Mouse (Mus musculus) MEL (cell line): ENCODE results near the gene Dscam. TPM values are rescaled to one million over a fixed set of nuclear protein-coding genes. Genes with fewer than 3 reads are reported as not detected.

Source experiments
- DNase-seq: peaks from one replicate; pipeline ENCODE4 v3.0.0; 2011; ENCODE audit warnings: low read depth, low spot score
- H3K27ac ChIP-seq: 2 replicates; pipeline ENCODE4 v1.5.1; 2012; ENCODE audit warnings: low read depth, mild to moderate bottlenecking, control low read depth, low read length, moderate library complexity; ENCODE audit not compliant: control insufficient read depth
- H3K27me3 ChIP-seq, 2 experiments: fragments of 150-350 bp in 1 of 2; sonication (generic) in 1 of 2; 2 replicates each; pipeline ENCODE4 v1.6.1; 2012; ENCODE audit warnings: low read length in 2 of 2, mild to moderate bottlenecking in 2 of 2, improper control_type of control experiment in 1 of 2, moderate library complexity in 1 of 2; ENCODE audit not compliant: insufficient read depth in 2 of 2, control insufficient read depth in 1 of 2
- H3K36me3 ChIP-seq, 2 experiments: 2 replicates each; pipeline ENCODE4 v1.6.1; 2012 to 2014; ENCODE audit warnings: low read length in 2 of 2, improper control_type of control experiment in 1 of 2, inconsistent platforms in 1 of 2, mild to moderate bottlenecking in 1 of 2; ENCODE audit not compliant: insufficient read depth in 2 of 2, control insufficient read depth in 1 of 2
- H3K4me1 ChIP-seq, 2 experiments: fragments of 150-350 bp in 1 of 2; sonication (generic) in 1 of 2; 2 replicates each; pipeline ENCODE4 v1.6.1; 2012; ENCODE audit warnings: low read length in 2 of 2, improper control_type of control experiment in 1 of 2, mild to moderate bottlenecking in 1 of 2; ENCODE audit not compliant: insufficient read depth in 2 of 2, control insufficient read depth in 1 of 2
- H3K4me3 ChIP-seq, 2 experiments: fragments of 150-350 bp in 1 of 2; sonication (generic) in 1 of 2; 2 replicates each; pipeline ENCODE4 v1.5.1; 2012; ENCODE audit warnings: low read depth in 2 of 2, low read length in 2 of 2, mild to moderate bottlenecking in 2 of 2, moderate library complexity in 2 of 2, control low read depth in 1 of 2, improper control_type of control experiment in 1 of 2; ENCODE audit not compliant: control insufficient read depth in 1 of 2, insufficient read depth in 1 of 2
- H3K79me2 ChIP-seq: 2 replicates; pipeline ENCODE4 v1.6.1; 2012; ENCODE audit warnings: mild to moderate bottlenecking, low read length, moderate library complexity; ENCODE audit not compliant: control insufficient read depth, poor library complexity, insufficient read depth
- H3K9ac ChIP-seq: 2 replicates; pipeline ENCODE4 v1.6.1; 2012; ENCODE audit warnings: low read depth, mild to moderate bottlenecking, control low read depth, low read length, moderate library complexity; ENCODE audit not compliant: control insufficient read depth, poor library complexity, severe bottlenecking
- H3K9me3 ChIP-seq: fragments of 150-350 bp; sonication (generic); replicated peaks from 2 replicates; pipeline ENCODE4 v1.6.1; 2012; ENCODE audit warnings: mild to moderate bottlenecking, low read length, improper control_type of control experiment, moderate library complexity; ENCODE audit not compliant: insufficient read depth
- BHLHE40 ChIP-seq: IDR thresholded peaks from 2 replicates; pipeline ENCODE4 v1.6.1; 2012; ENCODE audit warnings: low read depth, mild to moderate bottlenecking, inconsistent platforms, low read length, improper control_type of control experiment, borderline replicate concordance
- CHD1 ChIP-seq: IDR thresholded peaks from 2 replicates; pipeline ENCODE4 v1.6.1; 2012; ENCODE audit warnings: low read depth, mild to moderate bottlenecking, inconsistent platforms, low read length, improper control_type of control experiment
- CHD2 ChIP-seq: IDR thresholded peaks from 2 replicates; pipeline ENCODE4 v1.6.1; 2011; ENCODE audit warnings: low read length, improper control_type of control experiment
- CTCF ChIP-seq, 3 experiments: IDR thresholded peaks in 2 of 3; conservative IDR thresholded peaks in 1 of 3; 2 replicates each; pipeline ENCODE4 v1.5.1; 2011 to 2012; ENCODE audit warnings: low read length in 3 of 3, low read depth in 2 of 3, mild to moderate bottlenecking in 2 of 3, improper control_type of control experiment in 1 of 3, inconsistent platforms in 1 of 3, mixed read lengths in 1 of 3, moderate library complexity in 1 of 3; ENCODE audit not compliant: control insufficient read depth in 1 of 3, insufficient read depth in 1 of 3, poor library complexity in 1 of 3, severe bottlenecking in 1 of 3
- E2F4 ChIP-seq: IDR thresholded peaks from 2 replicates; pipeline ENCODE4 v1.6.1; 2011; ENCODE audit warnings: low read depth, low read length, improper control_type of control experiment, borderline replicate concordance
- ELF1 ChIP-seq: IDR thresholded peaks from 2 replicates; pipeline ENCODE4 v1.6.1; 2014; ENCODE audit warnings: low read depth, mild to moderate bottlenecking, inconsistent platforms, low read length, improper control_type of control experiment, moderate library complexity
- EP300 ChIP-seq, 2 experiments: IDR thresholded peaks; 2 replicates each; pipeline ENCODE4 v1.6.1; 2011; ENCODE audit warnings: improper control_type of control experiment in 2 of 2, low read length in 2 of 2, low read depth in 1 of 2, mild to moderate bottlenecking in 1 of 2
- GABPA ChIP-seq: IDR thresholded peaks from 2 replicates; pipeline ENCODE4 v1.6.1; 2012; ENCODE audit warnings: low read depth, mild to moderate bottlenecking, inconsistent platforms, low read length, improper control_type of control experiment, moderate library complexity
- HCFC1 ChIP-seq: IDR thresholded peaks from 2 replicates; pipeline ENCODE4 v1.6.1; 2012; ENCODE audit warnings: low read depth, mild to moderate bottlenecking, inconsistent platforms, low read length, improper control_type of control experiment, moderate library complexity
- JUND ChIP-seq: IDR thresholded peaks from 2 replicates; pipeline ENCODE4 v1.6.1; 2011; ENCODE audit warnings: low read depth, mild to moderate bottlenecking, improper control_type of control experiment, low read length
- KAT2A ChIP-seq: conservative IDR thresholded peaks from 2 replicates; pipeline ENCODE4 v1.6.1; 2012; ENCODE audit warnings: low read depth, low read length, improper control_type of control experiment, inconsistent platforms
- MAFK ChIP-seq: IDR thresholded peaks from 2 replicates; pipeline ENCODE4 v1.6.1; 2011; ENCODE audit warnings: low read depth, mild to moderate bottlenecking, low read length, improper control_type of control experiment, borderline replicate concordance
- MAX ChIP-seq: IDR thresholded peaks from 2 replicates; pipeline ENCODE4 v1.6.1; 2011; ENCODE audit warnings: low read length, improper control_type of control experiment
- MAZ ChIP-seq: IDR thresholded peaks from 2 replicates; pipeline ENCODE4 v1.6.1; 2012; ENCODE audit warnings: low read depth, mild to moderate bottlenecking, inconsistent platforms, low read length, improper control_type of control experiment
- MEF2A ChIP-seq: IDR thresholded peaks from 2 replicates; pipeline ENCODE4 v1.6.1; 2014; ENCODE audit warnings: low read depth, mild to moderate bottlenecking, inconsistent platforms, low read length, improper control_type of control experiment; ENCODE audit not compliant: poor library complexity, insufficient replicate concordance, severe bottlenecking; ENCODE audit errors: extremely low read depth
- MXI1 ChIP-seq: IDR thresholded peaks from 2 replicates; pipeline ENCODE4 v1.6.1; 2011; ENCODE audit warnings: mild to moderate bottlenecking, low read depth, low read length, improper control_type of control experiment
- MYB ChIP-seq: IDR thresholded peaks from 2 replicates; pipeline ENCODE4 v1.6.1; 2011; ENCODE audit warnings: mild to moderate bottlenecking, low read depth, low read length, improper control_type of control experiment
- NELFE ChIP-seq: IDR thresholded peaks from 2 replicates; pipeline ENCODE4 v1.6.1; 2011; ENCODE audit warnings: low read depth, low read length, improper control_type of control experiment
- NRF1 ChIP-seq: IDR thresholded peaks from 2 replicates; pipeline ENCODE4 v1.6.1; 2014; ENCODE audit warnings: low read depth, mild to moderate bottlenecking, inconsistent platforms, low read length, improper control_type of control experiment, moderate library complexity; ENCODE audit not compliant: poor library complexity, insufficient read depth, severe bottlenecking
- POLR2A ChIP-seq, 2 experiments: IDR thresholded peaks; 2 replicates each; pipeline ENCODE4 v1.6.1; 2011 to 2012; ENCODE audit warnings: low read length in 2 of 2, mild to moderate bottlenecking in 2 of 2, control low read depth in 1 of 2, improper control_type of control experiment in 1 of 2, low read depth in 1 of 2, moderate library complexity in 1 of 2; ENCODE audit not compliant: control insufficient read depth in 1 of 2, insufficient read depth in 1 of 2, poor library complexity in 1 of 2
- POLR2AphosphoS2 ChIP-seq: IDR thresholded peaks from 2 replicates; pipeline ENCODE4 v1.6.1; 2011; ENCODE audit warnings: low read length, improper control_type of control experiment
- RAD21 ChIP-seq: IDR thresholded peaks from 2 replicates; pipeline ENCODE4 v1.6.1; 2011; ENCODE audit warnings: mild to moderate bottlenecking, low read depth, low read length, improper control_type of control experiment
- SIN3A ChIP-seq: IDR thresholded peaks from 2 replicates; pipeline ENCODE4 v1.6.1; 2012; ENCODE audit warnings: low read length, improper control_type of control experiment, inconsistent platforms
- SMC3 ChIP-seq: IDR thresholded peaks from 2 replicates; pipeline ENCODE4 v1.6.1; 2011; ENCODE audit warnings: low read depth, low read length, improper control_type of control experiment
- TCF12 ChIP-seq: IDR thresholded peaks from 2 replicates; pipeline ENCODE4 v1.6.1; 2014; ENCODE audit warnings: low read depth, mild to moderate bottlenecking, inconsistent platforms, low read length, improper control_type of control experiment, moderate library complexity
- UBTF ChIP-seq: IDR thresholded peaks from 2 replicates; pipeline ENCODE4 v1.6.1; 2012; ENCODE audit warnings: low read depth, mild to moderate bottlenecking, inconsistent platforms, low read length, improper control_type of control experiment, moderate library complexity, borderline replicate concordance; ENCODE audit not compliant: insufficient read depth
- ZC3H11A ChIP-seq: IDR thresholded peaks from 2 replicates; pipeline ENCODE4 v1.6.1; 2012; ENCODE audit warnings: low read depth, mild to moderate bottlenecking, inconsistent platforms, low read length, improper control_type of control experiment
- ZMIZ1 ChIP-seq: IDR thresholded peaks from 2 replicates; pipeline ENCODE4 v1.6.1; 2012; ENCODE audit warnings: low read depth, mild to moderate bottlenecking, inconsistent platforms, low read length, improper control_type of control experiment, moderate library complexity
- ZNF384 ChIP-seq: IDR thresholded peaks from 2 replicates; pipeline ENCODE4 v1.6.1; 2012; ENCODE audit warnings: low read depth, mild to moderate bottlenecking, inconsistent platforms, low read length, improper control_type of control experiment
- polyA plus RNA-seq, 2 experiments: library from polyadenylated mRNA; stranded (reverse) in 1 of 2; unstranded in 1 of 2; fragments of >175 nt in 1 of 2; fragments of >200 nt in 1 of 2; gene quantifications; 2 replicates each; pipeline versions ENCODE4 v1.2.1 to v1.2.4; 2012; ENCODE audit warnings: low replicate concordance in 2 of 2, low read depth in 1 of 2; ENCODE audit not compliant: insufficient read length in 2 of 2, insufficient read depth in 1 of 2, missing spikeins in 1 of 2
- total RNA-seq: library from RNA; depleted of rRNA; stranded (reverse); fragments of 300-350 nt; gene quantifications from 2 replicates; pipeline ENCODE4 v1.2.3, GENCODE M21; 2012

Dscam gene
- total and polyA plus RNA-seq, 3 experiments: not detected

DNA sequence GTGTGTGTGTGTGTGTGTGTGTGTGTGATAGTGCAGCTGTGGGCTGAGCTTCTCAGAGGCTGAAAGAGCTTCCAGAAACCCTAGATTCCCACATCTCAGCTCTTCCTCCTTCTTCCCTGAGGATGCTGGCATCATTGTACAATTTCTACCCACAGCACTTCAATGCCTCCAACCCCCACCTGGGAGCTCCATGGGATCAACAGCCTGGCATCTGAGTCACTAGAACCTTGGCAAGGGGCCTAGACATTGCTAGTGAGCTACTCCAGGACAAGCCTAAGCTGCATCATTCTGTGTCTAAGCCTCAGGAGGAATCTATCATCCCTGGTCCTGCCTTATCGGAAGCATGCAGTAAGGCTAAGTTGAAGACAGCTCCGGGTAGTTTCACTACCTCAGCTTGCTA lies 73.8 kb downstream of the Dscam start:
- no peaks in the 10 kb centered on the region for H3K36me3 ChIP-seq
- no peaks in the 10 kb centered on the region for H3K79me2 ChIP-seq
- H3K9ac ChIP-seq: no peak overlapping the region
- no peak for DNase-seq
- H3K9me3 ChIP-seq: no peaks in the 10 kb centered on the region
- H3K4me3 ChIP-seq: no peak overlapping the region
- TF ChIP-seq SMC3: no peak
- no peak for TF ChIP-seq MYB
- no peak for TF ChIP-seq NELFE
- TF ChIP-seq POLR2AphosphoS2: no peak
- TF ChIP-seq UBTF: no peak
- TF ChIP-seq E2F4: no peak
- no peak for TF ChIP-seq MAZ
- TF ChIP-seq EP300 (IDR thresholded peaks at IDR 0.05; ENCODE audit: low read depth in 1 of 2, low read length in 2 of 2): no peak
- no peak for TF ChIP-seq HCFC1
- TF ChIP-seq CTCF (IDR thresholded peaks at IDR 0.05 in 2 of 3, conservative IDR thresholded peaks at IDR 0.05 in 1 of 3; ENCODE audit: control insufficient read depth in 1 of 3, insufficient read depth in 1 of 3, low read depth in 2 of 3, low read length in 3 of 3, poor library complexity in 1 of 3, severe bottlenecking in 1 of 3): no peak
- TF ChIP-seq CHD1: no peak
- TF ChIP-seq BHLHE40: no peak
- TF ChIP-seq MAX: no peak
- no peak for TF ChIP-seq GABPA
- TF ChIP-seq ZC3H11A: no peak
- TF ChIP-seq MEF2A: no peak
- H3K27me3 ChIP-seq: no peaks in the 10 kb centered on the region
- no peaks in the 10 kb centered on the region for H3K4me1 ChIP-seq
- no peak overlapping the region for H3K27ac ChIP-seq

DNA sequence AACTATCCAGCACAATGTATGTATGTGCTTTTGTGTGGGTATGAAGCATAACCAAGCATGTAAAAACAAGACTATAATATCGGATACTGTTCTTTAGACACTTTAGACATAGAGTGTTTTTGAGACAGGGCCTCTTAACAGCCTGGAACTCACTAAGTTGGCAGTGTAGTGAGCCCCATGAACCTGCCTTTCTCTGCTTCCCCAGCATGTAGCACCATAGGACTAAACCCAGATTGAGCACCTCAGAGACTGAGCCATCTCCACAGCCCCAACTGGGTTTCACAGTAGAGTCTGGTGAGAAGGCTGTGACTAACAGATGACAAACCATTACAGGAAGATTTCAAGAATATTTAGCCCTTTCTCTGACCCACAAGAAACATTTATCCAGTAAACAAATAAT lies 75.1 kb downstream of the Dscam start:
- Histone ChIP-seq H3K9me3 (no peaks in the 10 kb centered on the region), H3K9ac (no peak overlapping the region), H3K79me2 (no peaks in the 10 kb centered on the region), H3K27me3 (no peaks in the 10 kb centered on the region), H3K4me1 (no peaks in the 10 kb centered on the region), H3K4me3 (no peak overlapping the region), H3K27ac (no peak overlapping the region), H3K36me3 (no peaks in the 10 kb centered on the region)
- TF ChIP-seq POLR2AphosphoS2 (no peak), MAX (no peak), ZMIZ1 (no peak), MXI1 (no peak), POLR2A (IDR thresholded peaks at IDR 0.05; ENCODE audit: control insufficient read depth in 1 of 2, insufficient read depth in 1 of 2, low read depth in 1 of 2, low read length in 2 of 2, poor library complexity in 1 of 2) (no peak), MAFK (no peak), SMC3 (no peak), TCF12 (no peak), NELFE (no peak), JUND (no peak), NRF1 (no peak), ELF1 (no peak), EP300 (IDR thresholded peaks at IDR 0.05; ENCODE audit: low read depth in 1 of 2, low read length in 2 of 2) (no peak), KAT2A (no peak), ZNF384 (no peak), ZC3H11A (no peak), RAD21 (no peak), SIN3A (no peak), CHD2 (no peak)
- no peak for DNase-seq
